In genomic region chr15:79956559-79956958, GRCm38 (mm10) we compare ENCODE assay signal across 14 mouse cellular contexts. TPM values are rescaled to one million over a fixed set of nuclear protein-coding genes. Genes with fewer than 3 reads are reported as not detected.
DNase-seq lines count a peak whose midpoint lies in the region; ATAC-seq and TF ChIP-seq lines count a peak whose summit lies in the region.
"Had no signal": no experiment of that assay in that cellular context is flagged by ENCODE, and none has a peak within 500 bp of the region (broad histone marks: within the 10 kb centered on the region; RNA-seq: fewer than 3 reads in every experiment).

No protein-coding gene starts in this region.

- H3K4me1 ChIP-seq in lung, embryonic 14.5 days (ENCODE audit: insufficient read depth): peaks cover 15% of the 10 kb centered on the region
- peaks cover 76% of the 10 kb centered on the region for H3K4me1 ChIP-seq in megakaryocyte, embryonic 14.5 days
- no peaks in the 10 kb centered on the region for H3K4me1 ChIP-seq in liver, postnatal 0 days (ENCODE audit: insufficient read depth)

- peak; percentile 97 for ATAC-seq in activated CD4-positive, CD25-positive, alpha-beta regulatory T cell, adult 4 months
- ATAC-seq in lung, embryonic 14.5 days (ENCODE audit: insufficient read depth): peak; percentile 35; the same call in 1 of the 2 replicates
- no peak for ATAC-seq in liver, postnatal 0 days
- ATAC-seq: midbrain, embryonic 13.5 days had no signal

- H3K27ac ChIP-seq in lung, embryonic 14.5 days (ENCODE audit: low read depth): no peak overlapping the region
- no peak overlapping the region for H3K27ac ChIP-seq in liver, postnatal 0 days (ENCODE audit: low read depth)
- H3K27ac ChIP-seq: hindbrain, embryonic 14.5 days; liver, embryonic 13.5 days; midbrain, embryonic 13.5 days; neural tube, embryonic 12.5 days had no signal

- no peaks in the 10 kb centered on the region for H3K36me3 ChIP-seq in lung, embryonic 14.5 days (ENCODE audit: insufficient read depth)
- H3K36me3 ChIP-seq in megakaryocyte, embryonic 14.5 days (replicated peaks; ENCODE audit: low read length): peaks cover 4% of the 10 kb centered on the region
- H3K36me3 ChIP-seq in liver, postnatal 0 days (replicated peaks; ENCODE audit: insufficient read depth, low read length): no peaks in the 10 kb centered on the region
- H3K36me3 ChIP-seq: liver, embryonic 13.5 days; midbrain, embryonic 13.5 days; neural tube, embryonic 12.5 days had no signal

- DNase-seq in lung, embryonic 14.5 days: no peak
- DNase-seq in thymus, postnatal 25 days: peak; percentile 67
- DNase-seq in gastrocnemius, adult 18-20 months (ENCODE audit: low spot score): no peak
- no peak for DNase-seq in embryo, embryonic 9.5 days (ENCODE audit: extremely low spot score)
- no peak for DNase-seq in liver, postnatal 0 days
- DNase-seq: adrenal gland, postnatal 10 days; cerebellum, postnatal 14 days; heart, adult 11 months; liver, embryonic 13.5 days had no signal

- TF ChIP-seq EP300 in liver, postnatal 0 days (IDR thresholded peaks at IDR 0.05; ENCODE audit: low read depth): no peak

- H3K4me2 ChIP-seq in lung, embryonic 14.5 days: no peak overlapping the region
- no peak overlapping the region for H3K4me2 ChIP-seq in liver, postnatal 0 days (ENCODE audit: low read depth, low read length)
- H3K4me2 ChIP-seq: hindbrain, embryonic 14.5 days; liver, embryonic 13.5 days; midbrain, embryonic 13.5 days; neural tube, embryonic 12.5 days had no signal

- no peak overlapping the region for H3K9ac ChIP-seq in lung, embryonic 14.5 days
- no peak overlapping the region for H3K9ac ChIP-seq in liver, postnatal 0 days (replicated peaks)
- H3K9ac ChIP-seq: hindbrain, embryonic 14.5 days; liver, embryonic 13.5 days; midbrain, embryonic 13.5 days; neural tube, embryonic 12.5 days had no signal

- WGBS in lung, embryonic 14.5 days: 53% methylated on average over 8 of the region's 8 CpGs
- WGBS in liver, postnatal 0 days (ENCODE audit: insufficient replicate concordance): 43% methylated on average over 8 of the region's 8 CpGs

- TF ChIP-seq CTCF in lung, embryonic 14.5 days (IDR thresholded peaks at IDR 0.05; ENCODE audit: low read depth): no peak
- no peak for TF ChIP-seq CTCF in liver, postnatal 0 days (IDR thresholded peaks at IDR 0.05; ENCODE audit: low read depth)

- no peaks in the 10 kb centered on the region for H3K9me3 ChIP-seq in lung, embryonic 14.5 days (ENCODE audit: low read depth, low read length)
- H3K9me3 ChIP-seq in megakaryocyte, embryonic 14.5 days: no peaks in the 10 kb centered on the region
- H3K9me3 ChIP-seq in liver, postnatal 0 days (ENCODE audit: low read length): no peaks in the 10 kb centered on the region
- H3K9me3 ChIP-seq: liver, embryonic 13.5 days; midbrain, embryonic 13.5 days; neural tube, embryonic 12.5 days had no signal

- H3K4me3 ChIP-seq in lung, embryonic 14.5 days (ENCODE audit: low read depth, low read length): no peak overlapping the region
- peak overlapping the region; percentile 86 for H3K4me3 ChIP-seq in megakaryocyte, embryonic 14.5 days (replicated peaks)
- no peak overlapping the region for H3K4me3 ChIP-seq in liver, postnatal 0 days (ENCODE audit: low read depth, low read length)
- H3K4me3 ChIP-seq: liver, embryonic 13.5 days; midbrain, embryonic 13.5 days; neural tube, embryonic 12.5 days had no signal

- H3K27me3 ChIP-seq in lung, embryonic 14.5 days (ENCODE audit: insufficient read depth, low read length): no peaks in the 10 kb centered on the region
- H3K27me3 ChIP-seq in megakaryocyte, embryonic 14.5 days (replicated peaks): peaks cover 2% of the 10 kb centered on the region
- H3K27me3 ChIP-seq in liver, postnatal 0 days (ENCODE audit: insufficient read depth, low read length): 0 out of 2 replicates have a peak, but pooled peaks cover 3% of the 10 kb centered on the region
- H3K27me3 ChIP-seq: midbrain, embryonic 13.5 days; neural tube, embryonic 12.5 days had no signal

RNA-seq across cellular contexts. Expression of gene Cbx7, which starts 14.4 kb away (rescaled TPM):
- 10 to 100 TPM; 21.9 to 30.3 TPM for polyA plus RNA-seq in activated CD4-positive, CD25-positive, alpha-beta regulatory T cell, adult 4 months (2017; shearing (Covaris generic))
- 2.3 TPM in 2 replicates for polyA plus RNA-seq in lung, embryonic 14.5 days (2014; fragmentation: Nextera tagmentation; extraction: Ambion mirVana)
- 2.2 and 5.7 TPM in 2 replicates for polyA plus RNA-seq in megakaryocyte, embryonic 14.5 days (2012; ENCODE audit: insufficient read depth, low replicate concordance)
- 10 to 100 TPM; 20.5 to 22.9 TPM for total RNA-seq in gastrocnemius, adult 18-20 months (2021)
- 1.0 and 1.2 TPM in 2 replicates for polyA plus RNA-seq in liver, postnatal 0 days (2015; fragmentation: Nextera tagmentation; extraction: Ambion mirVana)

RNA-seq across cellular contexts. Expression of gene Pdgfb, which starts 58.2 kb away (rescaled TPM):
- 1 to 10 TPM in 1 of 2 experiments, under 1 TPM in 1; 0.68 to 1.1 TPM for polyA plus RNA-seq in activated CD4-positive, CD25-positive, alpha-beta regulatory T cell, adult 4 months (2017; shearing (Covaris generic))
- 11.6 and 13.0 TPM in 2 replicates for polyA plus RNA-seq in lung, embryonic 14.5 days (2014; fragmentation: Nextera tagmentation; extraction: Ambion mirVana)
- polyA plus RNA-seq in megakaryocyte, embryonic 14.5 days (2012; ENCODE audit: insufficient read depth, low replicate concordance): 107 and 125 TPM in 2 replicates
- 10 to 100 TPM; 12.9 to 22.1 TPM for total RNA-seq in gastrocnemius, adult 18-20 months (2021)
- polyA plus RNA-seq in liver, postnatal 0 days (2015; fragmentation: Nextera tagmentation; extraction: Ambion mirVana): 0.77 and 0.85 TPM in 2 replicates
